In the genomic region with DNA sequence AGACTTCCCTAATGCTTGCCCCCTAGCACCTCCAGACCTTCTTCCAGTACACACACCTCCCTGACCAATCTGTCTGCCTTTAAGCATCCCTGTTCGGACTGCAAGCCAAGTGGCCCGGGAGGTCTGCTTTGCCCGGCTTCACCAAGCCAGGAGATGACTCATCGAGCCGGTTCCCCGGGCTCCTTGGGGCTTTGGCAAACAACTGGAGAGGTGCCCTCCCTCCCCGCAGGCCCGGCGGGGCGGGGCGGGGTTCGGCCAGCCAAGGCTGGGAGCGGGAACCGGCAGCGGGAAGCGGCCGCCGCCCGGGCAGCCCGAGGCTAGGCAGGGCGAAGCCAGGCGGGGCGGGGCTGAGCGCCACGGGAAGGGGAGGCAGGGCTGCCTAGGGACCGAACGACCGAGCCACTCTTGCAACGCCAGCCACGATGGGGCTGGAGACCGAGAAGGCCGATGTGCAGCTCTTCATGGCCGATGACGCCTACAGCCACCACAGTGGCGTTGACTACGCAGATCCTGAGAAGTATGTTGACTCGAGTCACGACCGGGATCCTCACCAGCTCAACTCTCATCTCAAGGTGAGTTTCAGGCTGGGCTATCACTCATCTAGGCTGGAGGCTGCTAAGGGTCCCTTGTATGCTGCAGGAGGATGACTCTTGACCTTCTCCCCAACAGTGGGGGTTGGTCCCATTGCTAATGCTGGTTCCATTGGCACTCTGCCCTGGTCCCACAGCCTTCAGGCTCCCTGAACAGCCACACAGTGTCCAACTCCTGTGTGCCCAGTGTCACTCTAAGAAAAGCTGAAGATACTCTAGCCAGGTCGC, we compare ENCODE assay signal across 8 mouse cellular contexts. TPM values are rescaled to one million over a fixed set of nuclear protein-coding genes. Genes with fewer than 3 reads are reported as not detected.
DNase-seq lines count a peak whose midpoint lies in the region; ATAC-seq lines count a peak whose summit lies in the region.

A gene (plus strand): TSS at position 247 of the 818 bp plus-strand sequence.

- no peak within 1 kb of the TSS for H3K27ac ChIP-seq in hindbrain, embryonic 14.5 days

- H3K9me3 ChIP-seq in hindbrain, embryonic 14.5 days (ENCODE audit: control insufficient read depth, low read length) = no peaks in the 10 kb centered on the region

- peak within 1 kb of the TSS; percentile 60 for H3K4me3 ChIP-seq in hindbrain, embryonic 14.5 days (replicated peaks; ENCODE audit: low read length)

- peak; percentile 92 for ATAC-seq in hindbrain, embryonic 14.5 days (ENCODE audit: low FRiP score)

- 1% methylated on average over 39 of the region's 40 CpGs for WGBS in hindbrain, embryonic 14.5 days

- H3K4me1 ChIP-seq in hindbrain, embryonic 14.5 days (replicated peaks; ENCODE audit: control insufficient read depth, insufficient read depth, low read length) = peaks cover 3% of the 10 kb centered on the region; the same call in 1 of the 2 replicates

- peaks cover 5% of the 10 kb centered on the region; the same call in 1 of the 2 replicates for H3K27me3 ChIP-seq in hindbrain, embryonic 14.5 days (ENCODE audit: control insufficient read depth, insufficient read depth, low read length)

- H3K4me2 ChIP-seq in hindbrain, embryonic 14.5 days (replicated peaks) = peak within 1 kb of the TSS; percentile 96

- H3K36me3 ChIP-seq in hindbrain, embryonic 14.5 days (replicated peaks; ENCODE audit: control insufficient read depth, insufficient read depth) = no peaks in the 10 kb centered on the region

- DNase-seq in ZHBTc4 (ENCODE audit: low read depth, low spot score) = peak; percentile 51
- peak; percentile 71 to 74 for DNase-seq in cerebellum, postnatal 36 days
- DNase-seq in gastrocnemius, adult 18-20 months (ENCODE audit: low spot score) = peak; percentile 82
- DNase-seq in hindbrain, embryonic 14.5 days (ENCODE audit: low spot score) = peak; percentile 39
- peak; percentile 23 for DNase-seq in left cerebral cortex, adult 11 months (ENCODE audit: low spot score)
- peak; percentile 95 for DNase-seq in lung, postnatal 25 days (ENCODE audit: low spot score)
- DNase-seq in ovary, postnatal 36 days (ENCODE audit: low spot score) = peak; percentile 91
- DNase-seq in urinary bladder, adult 18-20 months (ENCODE audit: low spot score in 2 of 2) = peak; percentile 83 to 91

- peak within 1 kb of the TSS; percentile 72 for H3K9ac ChIP-seq in hindbrain, embryonic 14.5 days

RNA-seq across cellular contexts. Expression of the gene that starts here (rescaled TPM):
- total RNA-seq in gastrocnemius, adult 18-20 months (2021) = 10 to 100 TPM; 13.7 to 22.1 TPM
- 19.4 and 24.1 TPM in 2 replicates for polyA plus RNA-seq in hindbrain, embryonic 14.5 days (2014; fragmentation: Nextera tagmentation; extraction: Ambion mirVana)

Comparison
In these comparisons a context has a peak if more than half of its experiments do, and no peak if none do; other contexts are left out.
1. DNase-seq: peak in every context shown above with its lines; median percentile 95 in lung, postnatal 25 days; 91 in ovary, postnatal 36 days; 87 in urinary bladder, adult 18-20 months; 82 in gastrocnemius, adult 18-20 months; 72 in cerebellum, postnatal 36 days; 51 in ZHBTc4; 39 in hindbrain, embryonic 14.5 days; 23 in left cerebral cortex, adult 11 months.